Mouse (Mus musculus) embryonic fibroblast, embryonic 13.5 days (primary cell): Measurements from ENCODE around the gene Naga.

Experiments used
- CTCF ChIP-seq: IDR thresholded peaks from 2 replicates; pipeline ENCODE4 v1.5.1; 2011; ENCODE audit warnings: mild to moderate bottlenecking, control low read depth, low read length, moderate library complexity, borderline replicate concordance; ENCODE audit not compliant: insufficient read depth
- POLR2A ChIP-seq: IDR thresholded peaks from 2 replicates; pipeline ENCODE4 v1.6.1; 2011; ENCODE audit warnings: low read depth, mild to moderate bottlenecking, control low read depth, low read length, moderate library complexity

GRCm38 (mm10) chr15:82379511-82379870, 40.8 kb upstream of the Naga start:
- TF ChIP-seq POLR2A (no peak), CTCF (no peak)
